In the genomic region with DNA sequence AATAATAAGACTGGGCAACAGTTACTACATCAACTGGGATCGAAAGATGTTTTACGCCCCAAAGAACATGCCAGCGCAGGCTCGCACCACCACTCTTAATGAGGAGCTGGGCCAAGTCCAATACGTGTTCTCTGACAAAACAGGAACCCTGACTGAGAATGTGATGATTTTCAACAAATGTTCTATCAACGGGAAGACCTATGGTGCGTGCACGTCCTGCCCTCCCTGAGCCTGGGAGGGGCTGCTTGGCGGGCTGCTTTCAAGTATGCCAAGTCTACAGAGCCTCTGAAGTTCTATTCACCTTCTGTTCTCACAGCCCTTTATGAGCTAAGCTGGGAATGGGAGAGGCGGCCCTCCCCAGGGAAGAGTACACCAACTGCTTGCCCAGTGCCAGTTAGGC, we compare ENCODE assay signal across 16 mouse cellular contexts.
"Had no signal": no experiment of that assay in that cellular context is flagged by ENCODE, and none has a peak within 500 bp of the region (broad histone marks: within the 10 kb centered on the region; RNA-seq: fewer than 3 reads in every experiment).

No protein-coding gene starts in this region.

- H3K4me3 ChIP-seq: kidney, embryonic 15.5 days; left cerebral cortex, adult 2 months; liver, embryonic 13.5 days; stomach, embryonic 15.5 days had no signal

- H3K27me3 ChIP-seq: kidney, embryonic 15.5 days; liver, embryonic 13.5 days; stomach, embryonic 15.5 days had no signal

- H3K9me3 ChIP-seq: kidney, embryonic 15.5 days; liver, embryonic 13.5 days; stomach, embryonic 15.5 days had no signal

- H3K27ac ChIP-seq: kidney, embryonic 15.5 days; left cerebral cortex, adult 2 months; liver, embryonic 13.5 days; stomach, embryonic 15.5 days had no signal

- H3K4me2 ChIP-seq: kidney, embryonic 15.5 days; liver, embryonic 13.5 days; midbrain, embryonic 11.5 days; stomach, embryonic 15.5 days had no signal

- DNase-seq: kidney, adult 8-10 months; kidney, postnatal 10 days; kidney, postnatal 36 days; layer of hippocampus, postnatal 36 days; liver, embryonic 13.5 days; lung, adult 2 months; lung, postnatal 14 days; lung, postnatal 4 days; midbrain, embryonic 14.5 days; right cerebral cortex, postnatal 25 days; spleen, adult 18-20 months; thymus, postnatal 25 days had no signal

- H3K9ac ChIP-seq: kidney, embryonic 15.5 days; liver, embryonic 13.5 days; stomach, embryonic 15.5 days had no signal

- H3K36me3 ChIP-seq: kidney, embryonic 15.5 days; liver, embryonic 13.5 days; stomach, embryonic 15.5 days had no signal

- H3K4me1 ChIP-seq: kidney, embryonic 15.5 days; liver, embryonic 13.5 days; stomach, embryonic 15.5 days had no signal
